Mouse (Mus musculus): ENCODE measurements around the gene Olfr1367. TPM values are rescaled to one million over a fixed set of nuclear protein-coding genes. Genes with fewer than 3 reads are reported as not detected.

Olfr1367 gene
- total and polyA plus RNA-seq, 3 experiments = not detected

GRCm38 (mm10) chr13:21396048-21396447 lies 49.3 kb downstream of the Olfr1367 start:
- DNase-seq = peak; percentile 57

DNA sequence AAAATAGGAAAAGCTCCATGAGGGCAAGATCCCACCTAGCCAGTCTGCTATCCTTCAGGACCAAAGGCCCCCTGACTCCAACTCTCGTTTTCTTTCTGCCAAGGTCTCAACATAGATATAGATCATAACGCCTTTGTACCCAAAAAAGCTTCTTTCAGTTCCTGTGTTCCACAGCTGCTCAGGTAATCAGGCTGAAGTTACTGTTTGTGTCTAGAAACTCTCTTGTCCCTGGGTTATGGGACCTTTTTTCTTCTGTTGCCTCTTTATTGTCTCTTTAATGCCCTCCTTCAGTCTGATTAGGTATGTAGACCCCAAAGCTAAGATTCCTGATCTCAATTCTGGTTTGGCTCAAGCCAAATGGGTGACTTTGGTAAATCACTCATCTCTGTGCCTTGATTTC lies 50.8 kb downstream of the Olfr1367 start:
- DNase-seq = no peak

Small RNA genes within 50 kb of the gene (microRNA-seq; reads per million reads assigned to microRNA genes)
- 0 to 0.22 reads per million in 2 experiments for gene Mir6942

Other genes with a start within 250 kb of the Olfr1367 start
- gene Olfr1369-ps1, start 235.4 kb upstream of the Olfr1367 start, total RNA-seq (2021) = not detected
- not detected in 2 replicates for gene Olfr1369-ps1, start 235.4 kb upstream of the Olfr1367 start, polyA plus RNA-seq (2012; rRNA removed)
- not detected for gene Olfr263, start 217.3 kb upstream of the Olfr1367 start, total RNA-seq (2021)
- gene Olfr263, start 217.3 kb upstream of the Olfr1367 start, polyA plus RNA-seq (2012; rRNA removed) = not detected in 2 replicates
- gene Olfr1368, start 201.0 kb upstream of the Olfr1367 start, total RNA-seq (2021) = not detected
- not detected in 2 replicates for gene Olfr1368, start 201.0 kb upstream of the Olfr1367 start, polyA plus RNA-seq (2012; rRNA removed)
- gene Trim27, start 167.5 kb upstream of the Olfr1367 start, total RNA-seq (2021) = 10 to 100 TPM; 47.9 to 52.0 TPM
- 170 and 180 TPM in 2 replicates for gene Trim27, start 167.5 kb upstream of the Olfr1367 start, polyA plus RNA-seq (2012; rRNA removed)
- not detected for gene Gpx5, start 54.2 kb upstream of the Olfr1367 start, total RNA-seq (2021)
- gene Gpx5, start 54.2 kb upstream of the Olfr1367 start, polyA plus RNA-seq (2012; rRNA removed) = not detected in 2 replicates
- gene Gpx6, start 34.8 kb upstream of the Olfr1367 start, total RNA-seq (2021) = not detected
- not detected in 2 replicates for gene Gpx6, start 34.8 kb upstream of the Olfr1367 start, polyA plus RNA-seq (2012; rRNA removed)
- gene Zscan12, start 15.9 kb downstream of the Olfr1367 start, total RNA-seq (2021) = 1 to 10 TPM; 9.4 to 9.6 TPM
- 0.33 and 0.44 TPM in 2 replicates for gene Zscan12, start 15.9 kb downstream of the Olfr1367 start, polyA plus RNA-seq (2012; rRNA removed)
- gene Zkscan3, start 55.8 kb downstream of the Olfr1367 start, total RNA-seq (2021) = 10 to 100 TPM; 44.2 to 61.4 TPM
- gene Zkscan3, start 55.8 kb downstream of the Olfr1367 start, polyA plus RNA-seq (2012; rRNA removed) = 21.9 and 27.8 TPM in 2 replicates
- gene Pgbd1, start 94.1 kb downstream of the Olfr1367 start, total RNA-seq (2021) = under 1 TPM; 0.81 to 0.90 TPM
- 0.12 and 0.51 TPM in 2 replicates for gene Pgbd1, start 94.1 kb downstream of the Olfr1367 start, polyA plus RNA-seq (2012; rRNA removed)
- gene Zscan26, start 106.8 kb downstream of the Olfr1367 start, total RNA-seq (2021) = 10 to 100 TPM; 36.8 to 37.8 TPM
- gene Zscan26, start 106.8 kb downstream of the Olfr1367 start, polyA plus RNA-seq (2012; rRNA removed) = 3.6 and 5.3 TPM in 2 replicates
- gene Nkapl, start 121.6 kb downstream of the Olfr1367 start, total RNA-seq (2021) = 1 to 10 TPM in 1 of 2 experiments, under 1 TPM in 1; 0.84 to 1.5 TPM
- 0.43 and 0.70 TPM in 2 replicates for gene Nkapl, start 121.6 kb downstream of the Olfr1367 start, polyA plus RNA-seq (2012; rRNA removed)
- gene Zkscan4, start 132.0 kb downstream of the Olfr1367 start, total RNA-seq (2021) = 1 to 10 TPM; 1.8 to 3.6 TPM
- 0.46 and 0.85 TPM in 2 replicates for gene Zkscan4, start 132.0 kb downstream of the Olfr1367 start, polyA plus RNA-seq (2012; rRNA removed)
- not detected for gene Gm10065, start 132.5 kb downstream of the Olfr1367 start, total RNA-seq (2021)
- gene Gm10065, start 132.5 kb downstream of the Olfr1367 start, polyA plus RNA-seq (2012; rRNA removed) = 1.4 TPM in 1 of 2 replicates, not detected in the other
- gene AK157302, start 148.3 kb downstream of the Olfr1367 start, total RNA-seq (2021) = 10 to 100 TPM; 13.3 to 14.2 TPM
- gene AK157302, start 148.3 kb downstream of the Olfr1367 start, polyA plus RNA-seq (2012; rRNA removed) = 0.09 TPM in 1 of 2 replicates, not detected in the other
- gene Gm11273, start 154.5 kb downstream of the Olfr1367 start, total RNA-seq (2021) = 100 to 1,000 TPM in 1 of 2 experiments, 10 to 100 TPM in 1; 95.4 to 165 TPM
- gene Gm11273, start 154.5 kb downstream of the Olfr1367 start, polyA plus RNA-seq (2012; rRNA removed) = 56.6 and 56.8 TPM in 2 replicates
- gene Zkscan8, start 184.2 kb downstream of the Olfr1367 start, total RNA-seq (2021) = 10 to 100 TPM; 13.9 to 17.1 TPM
- 1.2 and 1.5 TPM in 2 replicates for gene Zkscan8, start 184.2 kb downstream of the Olfr1367 start, polyA plus RNA-seq (2012; rRNA removed)
- gene Olfr1366, start 195.9 kb downstream of the Olfr1367 start, total RNA-seq (2021) = not detected
- gene Olfr1366, start 195.9 kb downstream of the Olfr1367 start, polyA plus RNA-seq (2012; rRNA removed) = not detected in 2 replicates
- gene Olfr1535, start 213.0 kb downstream of the Olfr1367 start, total RNA-seq (2021) = not detected
- not detected in 2 replicates for gene Olfr1535, start 213.0 kb downstream of the Olfr1367 start, polyA plus RNA-seq (2012; rRNA removed)
- not detected for gene Olfr1364, start 234.8 kb downstream of the Olfr1367 start, total RNA-seq (2021)
- gene Olfr1364, start 234.8 kb downstream of the Olfr1367 start, polyA plus RNA-seq (2012; rRNA removed) = not detected in 2 replicates

All from adrenal gland, adult 2 months (tissue).